Mouse (Mus musculus): Measurements from ENCODE around the gene Wdr37.

DNA sequence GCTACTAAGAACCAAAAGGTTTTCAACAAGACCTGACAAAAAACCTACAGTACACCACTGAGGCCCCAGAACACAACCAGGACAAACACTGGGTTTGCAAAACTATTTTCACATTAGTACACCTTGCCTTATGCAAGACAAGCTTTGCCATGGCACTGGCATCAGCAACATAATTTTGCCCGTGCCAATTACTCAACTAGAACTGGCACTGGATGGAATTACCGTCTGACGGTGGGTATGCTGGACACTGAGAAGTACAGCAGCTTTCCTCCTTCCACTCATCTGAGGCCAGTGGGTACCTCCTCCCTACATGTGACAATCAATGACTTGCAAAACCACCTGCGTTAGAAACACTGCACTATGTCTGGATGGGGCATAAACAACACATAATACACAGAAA lies 49.5 kb downstream of the Wdr37 start:
- TF ChIP-seq CTCF (IDR thresholded peaks at IDR 0.05; ENCODE audit: borderline replicate concordance, insufficient read depth, low read length), result no peak
- no peak for TF ChIP-seq POLR2A (IDR thresholded peaks at IDR 0.05; ENCODE audit: low read depth, low read length)
